Mouse (Mus musculus): ENCODE results near the gene Mettl3.

Gene Mettl3

GRCm38 (mm10) chr14:52277210-52277609 is 27.7 kb downstream of the Mettl3 start:
- H3K36me3 ChIP-seq (ENCODE audit: insufficient read depth, low read length) = peaks cover 17% of the 10 kb centered on the region
- no peaks in the 10 kb centered on the region for H3K9me3 ChIP-seq (ENCODE audit: low read length)
- no peaks in the 10 kb centered on the region for H3K27me3 ChIP-seq (ENCODE audit: insufficient read depth, low read length)
- no peak overlapping the region for H3K4me3 ChIP-seq (replicated peaks; ENCODE audit: low read length)
- no peak for TF ChIP-seq CTCF (conservative IDR thresholded peaks at IDR 0.05; ENCODE audit: low read length)
- peaks cover 33% of the 10 kb centered on the region for H3K4me1 ChIP-seq (replicated peaks; ENCODE audit: low read depth, low read length)

- H3K9me3 ChIP-seq (ENCODE audit: low read length) = no peaks in the 10 kb centered on the region
- H3K27me3 ChIP-seq (ENCODE audit: insufficient read depth, low read length) = no peaks in the 10 kb centered on the region
- TF ChIP-seq CTCF (conservative IDR thresholded peaks at IDR 0.05; ENCODE audit: low read length) = no peak
- TF ChIP-seq NANOG (IDR thresholded peaks at IDR 0.05; ENCODE audit: borderline replicate concordance, low read length) = no peak
- TF ChIP-seq POU5F1 (IDR thresholded peaks at IDR 0.05; ENCODE audit: borderline replicate concordance, low read length) = no peak
- H3K4me1 ChIP-seq (replicated peaks; ENCODE audit: low read depth, low read length) = peaks cover 22% of the 10 kb centered on the region
- no peak overlapping the region for H3K4me3 ChIP-seq (replicated peaks; ENCODE audit: low read length)
- peaks cover 21% of the 10 kb centered on the region for H3K36me3 ChIP-seq (ENCODE audit: insufficient read depth, low read length)
Measured at GRCm38 (mm10) chr14:52272781-52273180, 32.1 kb downstream of the Mettl3 start.

GRCm38 (mm10) chr14:52257484-52258213 is 47.3 kb downstream of the Mettl3 start, which contains the start of gene Chd8:
Chd8 (minus strand) TSS chr14:52257780.
- H3K9me3 ChIP-seq (ENCODE audit: low read length) = no peaks in the 10 kb centered on the region
- H3K4me3 ChIP-seq (replicated peaks; ENCODE audit: low read length) = peak within 1 kb of the TSS; percentile 95
- TF ChIP-seq NANOG (IDR thresholded peaks at IDR 0.05; ENCODE audit: borderline replicate concordance, low read length) (no peak), CTCF (conservative IDR thresholded peaks at IDR 0.05; ENCODE audit: low read length) (peak; percentile 8; the same call in 1 of the 2 replicates)
- peaks cover 46% of the 10 kb centered on the region for H3K4me1 ChIP-seq (replicated peaks; ENCODE audit: low read depth, low read length)
- H3K36me3 ChIP-seq (ENCODE audit: insufficient read depth, low read length) = peaks cover 7% of the 10 kb centered on the region
- no peaks in the 10 kb centered on the region for H3K27me3 ChIP-seq (ENCODE audit: insufficient read depth, low read length)

- TF ChIP-seq NANOG (IDR thresholded peaks at IDR 0.05; ENCODE audit: borderline replicate concordance, low read length) (peak; percentile 41; the same call in 1 of the 2 replicates), POU5F1 (IDR thresholded peaks at IDR 0.05; ENCODE audit: borderline replicate concordance, low read length) (no peak)
- Histone ChIP-seq H3K4me1 (replicated peaks; ENCODE audit: low read depth, low read length) (peaks cover 57% of the 10 kb centered on the region), H3K27me3 (ENCODE audit: insufficient read depth, low read length) (no peaks in the 10 kb centered on the region), H3K4me3 (replicated peaks; ENCODE audit: low read length) (peak overlapping the region; percentile 95), H3K9me3 (ENCODE audit: low read length) (no peaks in the 10 kb centered on the region), H3K36me3 (ENCODE audit: insufficient read depth, low read length) (peaks cover 6% of the 10 kb centered on the region)
Measured at GRCm38 (mm10) chr14:52256311-52257175, 48.4 kb downstream of the Mettl3 start.

- Histone ChIP-seq H3K9me3 (ENCODE audit: low read length) (no peaks in the 10 kb centered on the region), H3K4me1 (replicated peaks; ENCODE audit: low read depth, low read length) (peaks cover 55% of the 10 kb centered on the region), H3K27me3 (ENCODE audit: insufficient read depth, low read length) (no peaks in the 10 kb centered on the region), H3K36me3 (ENCODE audit: insufficient read depth, low read length) (no peaks in the 10 kb centered on the region), H3K4me3 (replicated peaks; ENCODE audit: low read length) (no peak overlapping the region)
- TF ChIP-seq POU5F1 (IDR thresholded peaks at IDR 0.05; ENCODE audit: borderline replicate concordance, low read length) = no peak
- no peak for TF ChIP-seq CTCF (conservative IDR thresholded peaks at IDR 0.05; ENCODE audit: low read length)
- no peak for TF ChIP-seq NANOG (IDR thresholded peaks at IDR 0.05; ENCODE audit: borderline replicate concordance, low read length)
Measured at GRCm38 (mm10) chr14:52246129-52246528, 58.8 kb downstream of the Mettl3 start.

All from E14TG2a.4 (cell line).